Mouse (Mus musculus): Measurements from ENCODE around the gene Hdhd3.

GRCm38 (mm10) chr4:62509946-62510345 lies 6.7 kb upstream of the Hdhd3 start:
- no peak for TF ChIP-seq CTCF (IDR thresholded peaks at IDR 0.05; ENCODE audit: insufficient read depth, low read length)
- TF ChIP-seq POLR2A (IDR thresholded peaks at IDR 0.05; ENCODE audit: borderline replicate concordance, extremely low read depth, low read depth, low read length), result no peak
